Mouse (Mus musculus) layer of hippocampus, postnatal 25 days (tissue): ENCODE measurements around the gene Ipo5. TPM values are rescaled to one million over a fixed set of nuclear protein-coding genes. Genes with fewer than 3 reads are reported as not detected.

ENCODE experiments used
- total RNA-seq, 2 experiments: library from RNA; stranded (reverse); gene quantifications; 2 replicates each; pipeline ENCODE4 v1.2.3; 2021

Ipo5 gene
- total RNA-seq, 2 experiments from 2014 or later = 93.3 to 98.6 TPM

Other genes with a start within 250 kb of the Ipo5 start
- gene Farp1, start 124.0 kb downstream of the Ipo5 start, total RNA-seq = 100 to 1,000 TPM in 1 of 2 experiments, 10 to 100 TPM in 1; 83.5 to 105 TPM